Mouse (Mus musculus) lung, adult 2 months (tissue): Measurements from ENCODE around the gene Gm20388.

ENCODE experiments used
- CTCF ChIP-seq: fragments of 200-500 bp; IDR thresholded peaks from 2 replicates; pipeline ENCODE4 v1.5.1; 2011; ENCODE audit warnings: mild to moderate bottlenecking, low read length, control low read depth; ENCODE audit not compliant: insufficient read depth
- POLR2A ChIP-seq: fragments of 200-500 bp; IDR thresholded peaks from 2 replicates; pipeline ENCODE4 v1.6.1; 2011; ENCODE audit warnings: low read depth, mild to moderate bottlenecking, control low read depth, low read length, borderline replicate concordance; ENCODE audit errors: extremely low read depth

DNA sequence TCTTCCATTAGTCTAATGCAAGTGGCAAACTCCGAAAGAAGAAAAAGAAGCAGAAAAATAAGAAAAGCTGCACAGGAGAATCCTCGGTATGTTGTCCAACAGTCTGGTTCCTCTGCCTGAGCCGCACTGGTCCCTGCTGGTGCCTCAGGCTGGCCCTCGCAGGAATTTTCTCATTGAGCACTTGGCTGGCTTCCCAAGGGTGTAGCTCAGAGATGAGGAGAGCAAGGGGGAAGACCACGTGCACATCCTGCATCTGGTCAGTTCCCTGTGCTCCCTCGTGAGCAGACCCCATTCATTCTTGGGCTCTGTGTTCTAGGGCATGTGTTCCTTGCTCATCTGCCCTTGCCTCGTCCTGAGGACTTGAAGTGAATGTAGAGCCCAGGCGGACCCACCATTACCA is 3471.9 kb downstream of the Gm20388 start:
- TF ChIP-seq CTCF (no peak), POLR2A (no peak)
